Mouse (Mus musculus) intestine, postnatal 0 days (tissue): ENCODE measurements around the gene Gm21915. TPM values are rescaled to one million over a fixed set of nuclear protein-coding genes. Genes with fewer than 3 reads are reported as not detected.

Experiments
- ATAC-seq: fragments of 200-750 bp; cut with Nextera tagmentation; 2 replicates; pipeline ENCODE4 v1.8.0; 2017; ENCODE audit warnings: mild to moderate bottlenecking, moderate TSS enrichment, moderate library complexity
- H3K27ac ChIP-seq: fragments of 300-500 bp; sonication (generic); 2 replicates; pipeline ENCODE4 v1.5.1; 2014; ENCODE audit warnings: mild to moderate bottlenecking, low read depth, low read length, moderate library complexity
- H3K27me3 ChIP-seq: fragments of 300-500 bp; sonication (generic); replicated peaks from 2 replicates; pipeline ENCODE4 v1.6.1; 2014; ENCODE audit warnings: low read length, mixed read lengths; ENCODE audit not compliant: control insufficient read depth, insufficient read depth
- H3K36me3 ChIP-seq: fragments of 300-500 bp; sonication (generic); 2 replicates; pipeline ENCODE4 v1.6.1; 2014; ENCODE audit warnings: mild to moderate bottlenecking, moderate library complexity; ENCODE audit not compliant: control insufficient read depth, insufficient read depth
- H3K4me1 ChIP-seq: fragments of 300-500 bp; sonication (generic); replicated peaks from 2 replicates; pipeline ENCODE4 v1.6.1; 2014; ENCODE audit warnings: antibody characterized with exemption, low read length, mixed read lengths; ENCODE audit not compliant: control insufficient read depth, insufficient read depth
- H3K4me2 ChIP-seq: fragments of 300-500 bp; sonication (generic); replicated peaks from 2 replicates; pipeline ENCODE4 v1.6.1; 2014; ENCODE audit warnings: low read depth, mild to moderate bottlenecking, moderate library complexity
- H3K4me3 ChIP-seq: fragments of 300-500 bp; sonication (generic); 2 replicates; pipeline ENCODE4 v1.5.1; 2014; ENCODE audit warnings: low read depth, low read length
- H3K9ac ChIP-seq: fragments of 300-500 bp; sonication (generic); 2 replicates; pipeline ENCODE4 v1.6.1; 2014; ENCODE audit warnings: mild to moderate bottlenecking, low read depth, low read length
- H3K9me3 ChIP-seq: fragments of 300-500 bp; sonication (generic); 2 replicates; pipeline ENCODE4 v1.6.1; 2016; ENCODE audit warnings: mixed run types; ENCODE audit not compliant: control insufficient read depth
- CTCF ChIP-seq: sonication (generic); IDR thresholded peaks from 2 replicates; pipeline ENCODE4 v1.5.1; 2016; ENCODE audit warnings: low read depth, mild to moderate bottlenecking, control low read depth, antibody characterized with exemption, moderate library complexity
- WGBS: fragments of 180-500 bp; shearing (Covaris S2); extraction: QIAGEN DNeasy Blood & Tissue Kit; methylation state at CpG from one replicate; pipeline ENCODE4 v1.1.7; 2014; 5-methylcytosine and 5-hydroxymethylcytosine counted together
- polyA plus RNA-seq: library from polyadenylated mRNA; unstranded; fragments of >200 nt; fragmentation: Nextera tagmentation; extraction: Ambion mirVana; gene quantifications from 2 replicates; pipeline ENCODE4 v1.2.1, GENCODE M21; 2015

The Gm21915 gene
- polyA plus RNA-seq, 1 experiment from 2014 or later, result not detected

DNA sequence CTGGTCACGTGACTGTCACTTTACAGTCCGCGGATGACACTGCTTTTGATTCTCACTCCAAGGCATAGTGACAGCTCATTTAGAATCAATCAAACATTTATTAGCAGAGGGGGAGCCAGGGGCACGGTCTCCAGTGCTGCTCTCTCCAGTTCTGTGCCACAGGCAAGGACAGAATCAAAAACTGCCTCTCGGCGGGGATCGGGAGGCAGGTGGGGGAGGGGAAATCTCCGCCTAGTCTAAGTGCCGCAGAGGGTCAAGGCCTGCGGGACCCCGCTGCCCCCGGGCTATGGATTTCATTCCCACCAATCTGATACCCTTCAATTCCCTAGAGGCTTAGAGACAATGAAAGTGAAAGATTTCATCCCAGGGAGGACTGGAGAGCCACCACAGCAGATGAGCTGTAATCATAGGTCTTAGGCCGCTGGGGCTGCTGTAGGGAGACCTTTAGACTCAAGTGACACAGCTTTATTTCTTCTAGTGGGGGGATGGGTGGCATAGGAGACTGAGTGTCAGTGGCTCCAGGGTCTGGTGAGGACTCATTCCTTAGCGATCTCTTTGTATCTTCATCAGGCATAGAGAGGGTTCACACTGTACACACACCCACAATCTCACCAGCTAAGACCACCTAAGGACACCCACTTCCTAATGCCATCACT, 31.9 kb upstream of the Gm21915 start:
- H3K9me3 ChIP-seq, result no peaks in the 10 kb centered on the region
- H3K4me2 ChIP-seq, result peak overlapping the region; percentile 88
- no peak for TF ChIP-seq CTCF
- no peaks in the 10 kb centered on the region for H3K27me3 ChIP-seq
- H3K4me3 ChIP-seq, result peak overlapping the region; percentile 57
- WGBS, result 5% methylated on average over 14 of the region's 14 CpGs
- H3K36me3 ChIP-seq, result no peaks in the 10 kb centered on the region
- ATAC-seq, result peak; percentile 81
- H3K9ac ChIP-seq, result peak overlapping the region; percentile 60
- H3K27ac ChIP-seq, result peak overlapping the region; percentile 54
- no peaks in the 10 kb centered on the region for H3K4me1 ChIP-seq

DNA sequence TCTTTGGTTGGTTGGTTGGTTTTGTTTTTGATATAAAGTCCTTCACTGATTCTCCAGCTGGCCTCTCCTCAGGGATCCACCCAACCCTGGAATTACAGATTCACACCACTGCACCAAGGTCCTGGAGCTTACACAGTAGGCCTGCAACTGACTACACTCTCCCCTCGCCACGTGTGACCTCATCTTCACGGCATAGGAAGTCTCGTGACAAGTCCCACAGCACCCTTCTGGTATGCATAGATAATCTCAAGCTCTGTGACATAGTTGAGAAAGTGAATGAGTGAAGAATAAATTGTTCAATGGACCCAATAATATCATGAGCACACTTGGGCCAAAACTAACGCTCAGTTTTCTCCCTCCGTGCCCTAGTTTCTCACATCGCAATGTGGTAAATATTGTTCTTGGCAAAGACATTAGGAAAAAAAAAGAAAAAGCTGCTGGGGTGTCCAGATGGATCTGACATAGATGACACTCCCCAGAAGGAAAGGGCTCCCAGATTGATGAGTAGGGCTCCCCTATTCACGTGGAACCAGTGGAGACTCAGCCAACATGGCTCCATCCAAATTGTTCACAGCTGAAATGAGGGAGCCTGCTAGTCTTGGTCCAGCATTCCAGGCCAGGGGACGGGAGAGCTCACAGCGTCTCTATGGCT, 30.8 kb upstream of the Gm21915 start:
- H3K4me2 ChIP-seq, result no peak overlapping the region
- H3K36me3 ChIP-seq, result no peaks in the 10 kb centered on the region
- 81% methylated on average over 10 of the region's 10 CpGs for WGBS
- H3K9ac ChIP-seq, result no peak overlapping the region
- no peaks in the 10 kb centered on the region for H3K4me1 ChIP-seq
- ATAC-seq, result no peak
- no peaks in the 10 kb centered on the region for H3K9me3 ChIP-seq
- no peak overlapping the region for H3K27ac ChIP-seq
- no peak overlapping the region for H3K4me3 ChIP-seq
- TF ChIP-seq CTCF, result no peak
- no peaks in the 10 kb centered on the region for H3K27me3 ChIP-seq

DNA sequence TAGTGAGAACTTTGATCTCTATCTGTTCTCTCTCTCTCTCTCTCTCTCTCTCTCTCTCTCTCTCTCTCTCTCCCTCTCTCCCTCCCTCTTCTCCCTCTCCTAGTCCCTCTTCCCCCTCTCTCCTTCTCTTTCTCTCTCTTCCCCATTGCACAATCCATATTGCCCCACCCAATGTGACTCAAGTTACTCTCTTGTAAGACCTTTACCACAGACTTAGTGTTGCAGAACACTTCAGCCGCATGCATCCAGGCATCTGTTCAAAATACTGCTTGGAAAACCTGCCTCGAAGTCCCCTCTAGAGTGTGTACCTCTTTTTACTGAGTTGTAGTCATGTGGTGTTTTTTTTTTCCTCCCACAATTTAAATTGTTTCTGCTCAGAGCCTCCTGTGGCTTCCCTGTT, 29.1 kb upstream of the Gm21915 start:
- H3K9ac ChIP-seq, result no peak overlapping the region
- H3K4me1 ChIP-seq, result no peaks in the 10 kb centered on the region
- no peak overlapping the region for H3K27ac ChIP-seq
- no peaks in the 10 kb centered on the region for H3K36me3 ChIP-seq
- no peak for ATAC-seq
- WGBS, result 71% methylated on average over 2 of the region's 2 CpGs
- no peak for TF ChIP-seq CTCF
- H3K27me3 ChIP-seq, result no peaks in the 10 kb centered on the region
- H3K4me3 ChIP-seq, result no peak overlapping the region
- no peak overlapping the region for H3K4me2 ChIP-seq
- no peaks in the 10 kb centered on the region for H3K9me3 ChIP-seq

DNA sequence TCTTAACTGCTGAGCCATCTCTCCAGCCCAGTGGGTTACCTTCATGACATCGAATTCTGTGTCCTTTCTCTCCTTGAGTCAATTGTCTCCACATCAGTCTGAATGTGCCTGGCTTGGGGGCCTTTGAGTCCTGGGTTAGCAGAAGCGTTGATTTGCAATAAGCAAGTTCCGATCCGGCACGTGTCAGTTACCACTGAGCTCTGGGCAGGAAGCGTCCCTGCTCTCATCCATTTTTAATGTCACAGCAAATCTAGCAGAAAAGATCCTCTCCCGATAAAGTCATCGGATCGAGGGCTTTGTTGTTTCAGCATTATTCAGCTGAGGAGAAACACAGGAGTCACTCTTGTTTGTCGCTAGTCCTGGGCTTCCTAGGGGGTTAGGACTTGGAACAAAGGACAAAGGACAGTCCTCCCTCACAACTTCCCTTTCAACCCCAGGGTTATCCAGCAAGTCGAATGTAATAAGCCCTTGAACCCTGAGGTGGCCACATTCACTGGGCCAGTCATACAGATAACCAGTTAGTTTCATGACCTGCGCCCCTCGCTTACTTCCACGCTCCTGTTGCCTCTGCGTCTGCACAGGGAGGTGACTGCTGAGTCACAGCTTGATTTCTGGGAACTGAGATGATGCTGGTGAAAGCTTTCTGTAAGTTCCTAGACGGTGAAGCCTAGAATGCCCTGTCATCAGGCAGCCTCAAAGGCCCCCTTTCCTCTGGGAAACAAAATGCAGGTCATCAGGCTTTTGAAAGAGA, 27.8 kb upstream of the Gm21915 start:
- Histone ChIP-seq H3K9ac (no peak overlapping the region), H3K27ac (no peak overlapping the region), H3K9me3 (no peaks in the 10 kb centered on the region), H3K4me3 (no peak overlapping the region), H3K4me1 (no peaks in the 10 kb centered on the region), H3K27me3 (no peaks in the 10 kb centered on the region), H3K36me3 (no peaks in the 10 kb centered on the region), H3K4me2 (no peak overlapping the region)
- 30% methylated on average over 16 of the region's 16 CpGs for WGBS
- peak; percentile 35; the same call in 1 of the 2 replicates for ATAC-seq
- TF ChIP-seq CTCF, result no peak

DNA sequence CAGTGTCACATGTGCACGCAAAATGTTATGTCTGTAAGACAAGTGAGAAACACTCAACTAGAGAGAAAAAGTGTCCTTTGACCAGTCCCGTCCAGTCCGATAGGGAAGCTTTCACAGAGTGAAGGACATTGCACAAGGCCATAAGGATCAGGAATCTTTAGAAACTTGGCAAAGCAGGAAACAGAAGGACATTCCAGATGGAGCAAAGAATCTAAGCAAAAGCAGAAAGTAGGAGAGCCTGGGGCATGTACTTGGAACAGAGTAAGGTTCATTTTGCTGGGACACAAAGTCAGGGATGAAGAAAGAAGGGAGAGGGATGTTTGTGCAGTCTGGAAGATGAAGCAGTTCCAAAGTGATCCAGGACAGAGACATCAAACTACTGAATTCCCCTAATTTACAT, 21.0 kb upstream of the Gm21915 start:
- Histone ChIP-seq H3K9me3 (no peaks in the 10 kb centered on the region), H3K9ac (no peak overlapping the region), H3K36me3 (no peaks in the 10 kb centered on the region), H3K4me3 (no peak overlapping the region), H3K27me3 (no peaks in the 10 kb centered on the region), H3K27ac (no peak overlapping the region), H3K4me1 (no peaks in the 10 kb centered on the region), H3K4me2 (no peak overlapping the region)
- WGBS, result 83% methylated on average over 3 of the region's 3 CpGs
- no peak for ATAC-seq
- no peak for TF ChIP-seq CTCF

DNA sequence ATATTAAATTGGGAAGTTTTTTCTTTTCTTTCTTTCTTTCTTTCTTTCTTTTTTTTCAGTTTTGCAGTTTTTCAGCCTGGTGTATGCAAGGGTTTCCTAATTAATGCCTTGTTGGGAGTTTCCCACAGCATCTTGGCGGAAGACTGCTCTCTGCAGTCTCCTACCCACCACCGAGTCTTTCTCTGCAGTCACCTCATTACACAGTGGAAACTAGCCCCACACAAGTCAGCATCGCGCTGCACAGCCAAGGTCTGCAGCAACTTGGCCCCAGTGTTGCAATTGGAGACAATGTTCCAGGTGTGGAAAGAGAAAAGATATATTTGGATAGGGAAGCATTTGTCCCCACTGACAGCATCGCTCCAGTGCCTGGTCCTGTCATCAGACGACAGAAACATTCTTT, 20.4 kb upstream of the Gm21915 start:
- Histone ChIP-seq H3K27ac (no peak overlapping the region), H3K9me3 (no peaks in the 10 kb centered on the region), H3K27me3 (no peaks in the 10 kb centered on the region), H3K4me2 (no peak overlapping the region), H3K9ac (no peak overlapping the region), H3K4me3 (no peak overlapping the region), H3K4me1 (no peaks in the 10 kb centered on the region), H3K36me3 (no peaks in the 10 kb centered on the region)
- no peak for ATAC-seq
- 73% methylated on average over 6 of the region's 6 CpGs for WGBS
- TF ChIP-seq CTCF, result no peak
